Mouse (Mus musculus) liver, embryonic 14.5 days (tissue): Measurements from ENCODE around the gene Wnt1.

Source experiments
- CTCF ChIP-seq: IDR thresholded peaks from 2 replicates; pipeline ENCODE4 v1.5.1; 2016; ENCODE audit warnings: antibody characterized with exemption, low read depth, control low read depth
- EP300 ChIP-seq: IDR thresholded peaks from 2 replicates; pipeline ENCODE4 v1.6.1; 2016; ENCODE audit warnings: antibody characterized with exemption, low read depth

GRCm38 (mm10) chr15:98790761-98791160 is 1.1 kb downstream of the Wnt1 start:
- TF ChIP-seq EP300 (no peak), CTCF (no peak)
